Mouse (Mus musculus): Measurements from ENCODE around the gene Ptprm. TPM values are rescaled to one million over a fixed set of nuclear protein-coding genes. Genes with fewer than 3 reads are reported as not detected.

The Ptprm gene
- polyA plus RNA-seq, 1 experiment = not detected

GRCm38 (mm10) chr17:67013217-67013616, 341.0 kb downstream of the Ptprm start:
- H3K4me3 ChIP-seq (ENCODE audit: insufficient read depth, low read depth, low read length) = no peak overlapping the region
- H3K27ac ChIP-seq (ENCODE audit: insufficient read depth, low read depth, low read length) = 0 out of 2 replicates have a peak overlapping the region, but pooled peaks have one; percentile 22
- H3K4me1 ChIP-seq (ENCODE audit: control insufficient read depth, insufficient read depth, low read length) = peaks cover 7% of the 10 kb centered on the region; the same call in 1 of the 2 replicates
- 25% methylated on average over 6 of the region's 6 CpGs for WGBS
- TF ChIP-seq POLR2A (IDR thresholded peaks at IDR 0.05; ENCODE audit: insufficient read depth, low read depth, low read length) = no peak
- no peak for TF ChIP-seq CTCF (IDR thresholded peaks at IDR 0.05; ENCODE audit: insufficient read depth, low read depth, low read length)

GRCm38 (mm10) chr17:67011836-67012583, 342.2 kb downstream of the Ptprm start:
- Histone ChIP-seq H3K4me3 (ENCODE audit: insufficient read depth, low read depth, low read length) (no peak overlapping the region), H3K27ac (ENCODE audit: insufficient read depth, low read depth, low read length) (0 out of 2 replicates have a peak overlapping the region, but pooled peaks have one; percentile 21), H3K4me1 (ENCODE audit: control insufficient read depth, insufficient read depth, low read length) (peaks cover 7% of the 10 kb centered on the region; the same call in 1 of the 2 replicates)
- TF ChIP-seq CTCF (IDR thresholded peaks at IDR 0.05; ENCODE audit: insufficient read depth, low read depth, low read length) (no peak), POLR2A (IDR thresholded peaks at IDR 0.05; ENCODE audit: insufficient read depth, low read depth, low read length) (no peak)
- 72% methylated on average over 6 of the region's 6 CpGs for WGBS

- Histone ChIP-seq H3K27ac (ENCODE audit: insufficient read depth, low read depth, low read length) (no peak overlapping the region), H3K4me1 (ENCODE audit: control insufficient read depth, insufficient read depth, low read length) (peaks cover 9% of the 10 kb centered on the region; the same call in 1 of the 2 replicates), H3K4me3 (ENCODE audit: insufficient read depth, low read depth, low read length) (no peak overlapping the region)
- WGBS = 63% methylated on average over 4 of the region's 4 CpGs
- no peak for TF ChIP-seq POLR2A (IDR thresholded peaks at IDR 0.05; ENCODE audit: insufficient read depth, low read depth, low read length)
- no peak for TF ChIP-seq CTCF (IDR thresholded peaks at IDR 0.05; ENCODE audit: insufficient read depth, low read depth, low read length)
Measured at GRCm38 (mm10) chr17:67010136-67010535, 344.1 kb downstream of the Ptprm start.

GRCm38 (mm10) chr17:67008137-67008536, 346.1 kb downstream of the Ptprm start:
- H3K4me1 ChIP-seq (ENCODE audit: control insufficient read depth, insufficient read depth, low read length) = peaks cover 7% of the 10 kb centered on the region; the same call in 1 of the 2 replicates
- no peak overlapping the region for H3K4me3 ChIP-seq (ENCODE audit: insufficient read depth, low read depth, low read length)
- TF ChIP-seq POLR2A (IDR thresholded peaks at IDR 0.05; ENCODE audit: insufficient read depth, low read depth, low read length) = no peak
- TF ChIP-seq CTCF (IDR thresholded peaks at IDR 0.05; ENCODE audit: insufficient read depth, low read depth, low read length) = no peak
- H3K27ac ChIP-seq (ENCODE audit: insufficient read depth, low read depth, low read length) = no peak overlapping the region
- 84% methylated on average over 9 of the region's 9 CpGs for WGBS

- H3K4me3 ChIP-seq (ENCODE audit: insufficient read depth, low read depth, low read length) = no peak overlapping the region
- no peak for TF ChIP-seq POLR2A (IDR thresholded peaks at IDR 0.05; ENCODE audit: insufficient read depth, low read depth, low read length)
- TF ChIP-seq CTCF (IDR thresholded peaks at IDR 0.05; ENCODE audit: insufficient read depth, low read depth, low read length) = no peak
- 20% methylated on average over 14 of the region's 14 CpGs for WGBS
- H3K4me1 ChIP-seq (ENCODE audit: control insufficient read depth, insufficient read depth, low read length) = peaks cover 7% of the 10 kb centered on the region; the same call in 1 of the 2 replicates
- H3K27ac ChIP-seq (ENCODE audit: insufficient read depth, low read depth, low read length) = peak overlapping the region; percentile 79
Measured at GRCm38 (mm10) chr17:67006740-67007385, 347.4 kb downstream of the Ptprm start.

- 84% methylated on average over 2 of the region's 2 CpGs for WGBS
- no peak for TF ChIP-seq CTCF (IDR thresholded peaks at IDR 0.05; ENCODE audit: insufficient read depth, low read depth, low read length)
- no peak for TF ChIP-seq POLR2A (IDR thresholded peaks at IDR 0.05; ENCODE audit: insufficient read depth, low read depth, low read length)
- no peaks in the 10 kb centered on the region for H3K4me1 ChIP-seq (ENCODE audit: control insufficient read depth, insufficient read depth, low read length)
- H3K4me3 ChIP-seq (ENCODE audit: insufficient read depth, low read depth, low read length) = no peak overlapping the region
- no peak overlapping the region for H3K27ac ChIP-seq (ENCODE audit: insufficient read depth, low read depth, low read length)
Measured at GRCm38 (mm10) chr17:66996882-66997281, 357.4 kb downstream of the Ptprm start.

GRCm38 (mm10) chr17:66996016-66996415, 358.2 kb downstream of the Ptprm start:
- WGBS = 90% methylated on average over 6 of the region's 6 CpGs
- TF ChIP-seq POLR2A (IDR thresholded peaks at IDR 0.05; ENCODE audit: insufficient read depth, low read depth, low read length) (no peak), CTCF (IDR thresholded peaks at IDR 0.05; ENCODE audit: insufficient read depth, low read depth, low read length) (no peak)
- Histone ChIP-seq H3K4me1 (ENCODE audit: control insufficient read depth, insufficient read depth, low read length) (no peaks in the 10 kb centered on the region), H3K27ac (ENCODE audit: insufficient read depth, low read depth, low read length) (no peak overlapping the region), H3K4me3 (ENCODE audit: insufficient read depth, low read depth, low read length) (no peak overlapping the region)

GRCm38 (mm10) chr17:66991815-66992214, 362.4 kb downstream of the Ptprm start:
- Histone ChIP-seq H3K4me3 (ENCODE audit: insufficient read depth, low read depth, low read length) (no peak overlapping the region), H3K4me1 (ENCODE audit: control insufficient read depth, insufficient read depth, low read length) (peaks cover 5% of the 10 kb centered on the region; the same call in 1 of the 2 replicates), H3K27ac (ENCODE audit: insufficient read depth, low read depth, low read length) (no peak overlapping the region)
- TF ChIP-seq POLR2A (IDR thresholded peaks at IDR 0.05; ENCODE audit: insufficient read depth, low read depth, low read length) (no peak), CTCF (IDR thresholded peaks at IDR 0.05; ENCODE audit: insufficient read depth, low read depth, low read length) (no peak)
- WGBS = 91% methylated on average over 4 of the region's 4 CpGs

GRCm38 (mm10) chr17:66990761-66991160, 363.5 kb downstream of the Ptprm start:
- peaks cover 8% of the 10 kb centered on the region; the same call in 1 of the 2 replicates for H3K4me1 ChIP-seq (ENCODE audit: control insufficient read depth, insufficient read depth, low read length)
- no peak for TF ChIP-seq CTCF (IDR thresholded peaks at IDR 0.05; ENCODE audit: insufficient read depth, low read depth, low read length)
- no peak for TF ChIP-seq POLR2A (IDR thresholded peaks at IDR 0.05; ENCODE audit: insufficient read depth, low read depth, low read length)
- H3K27ac ChIP-seq (ENCODE audit: insufficient read depth, low read depth, low read length) = no peak overlapping the region
- no peak overlapping the region for H3K4me3 ChIP-seq (ENCODE audit: insufficient read depth, low read depth, low read length)
- 88% methylated on average over 2 of the region's 2 CpGs for WGBS
